Mouse (Mus musculus) stomach, embryonic 14.5 days (tissue): ENCODE measurements around the gene Atxn1. TPM values are rescaled to one million over a fixed set of nuclear protein-coding genes. Genes with fewer than 3 reads are reported as not detected.

Experiments
- ATAC-seq: fragments of 200-750 bp; cut with Nextera tagmentation; 2 replicates; pipeline ENCODE4 v1.8.0; 2017; ENCODE audit warnings: low read depth, moderate TSS enrichment; ENCODE audit not compliant: insufficient number of reproducible peaks, insufficient read depth, low FRiP score
- H3K27ac ChIP-seq: fragments of 300-500 bp; sonication (generic); 2 replicates; pipeline ENCODE4 v1.5.1; 2014; ENCODE audit warnings: mild to moderate bottlenecking, low read length, moderate library complexity, mixed read lengths
- H3K27me3 ChIP-seq: fragments of 300-500 bp; sonication (generic); 2 replicates; pipeline ENCODE4 v1.6.1; 2014; ENCODE audit warnings: low read length, control low read depth, mixed read lengths; ENCODE audit not compliant: control insufficient read depth, insufficient read depth
- H3K36me3 ChIP-seq: fragments of 300-500 bp; sonication (generic); 2 replicates; pipeline ENCODE4 v1.6.1; 2014; ENCODE audit warnings: mild to moderate bottlenecking, control low read depth, low read length, moderate library complexity, mixed read lengths; ENCODE audit not compliant: control insufficient read depth, insufficient read depth
- H3K4me1 ChIP-seq: fragments of 300-500 bp; sonication (generic); 2 replicates; pipeline ENCODE4 v1.6.1; 2014; ENCODE audit warnings: low read length, control low read depth, mixed read lengths; ENCODE audit not compliant: control insufficient read depth, insufficient read depth
- H3K4me2 ChIP-seq: fragments of 300-500 bp; sonication (generic); replicated peaks from 2 replicates; pipeline ENCODE4 v1.6.1; 2014; ENCODE audit warnings: low read depth, low read length, control low read depth
- H3K4me3 ChIP-seq: fragments of 300-500 bp; sonication (generic); 2 replicates; pipeline ENCODE4 v1.5.1; 2014; ENCODE audit warnings: low read depth, low read length, control low read depth
- H3K9ac ChIP-seq: fragments of 300-500 bp; sonication (generic); replicated peaks from 2 replicates; pipeline ENCODE4 v1.6.1; 2014; ENCODE audit warnings: low read depth, mild to moderate bottlenecking, control low read depth, low read length, moderate library complexity, mixed read lengths
- H3K9me3 ChIP-seq: fragments of 300-500 bp; sonication (generic); 2 replicates; pipeline ENCODE4 v1.6.1; 2016; ENCODE audit warnings: low read depth, low read length, control low read depth; ENCODE audit not compliant: control insufficient read depth
- WGBS: fragments of 180-500 bp; shearing (Covaris S2); extraction: QIAGEN DNeasy Blood & Tissue Kit; methylation state at CpG from one replicate; pipeline ENCODE4 v1.1.7; 2014; 5-methylcytosine and 5-hydroxymethylcytosine counted together
- polyA plus RNA-seq: library from polyadenylated mRNA; unstranded; fragments of >200 nt; fragmentation: Nextera tagmentation; extraction: Ambion mirVana; gene quantifications from 2 replicates; pipeline ENCODE4 v1.2.1, GENCODE M21; 2014

Gene Atxn1
- polyA plus RNA-seq, 1 experiment from 2014 or later: 6.5 TPM

GRCm38 (mm10) chr13:45535731-45536453 lies 428.9 kb downstream of the Atxn1 start:
- no peaks in the 10 kb centered on the region for H3K36me3 ChIP-seq
- H3K4me2 ChIP-seq: no peak overlapping the region
- no peak overlapping the region for H3K27ac ChIP-seq
- no peak overlapping the region for H3K9ac ChIP-seq
- 85% methylated on average over 9 of the region's 9 CpGs for WGBS
- peaks cover 11% of the 10 kb centered on the region for H3K4me1 ChIP-seq
- no peak overlapping the region for H3K4me3 ChIP-seq
- H3K9me3 ChIP-seq: no peaks in the 10 kb centered on the region
- no peaks in the 10 kb centered on the region for H3K27me3 ChIP-seq
- no peak for ATAC-seq

- no peak overlapping the region for H3K4me2 ChIP-seq
- H3K27me3 ChIP-seq: no peaks in the 10 kb centered on the region
- H3K27ac ChIP-seq: peak overlapping the region; percentile 56; the same call in 1 of the 2 replicates
- no peaks in the 10 kb centered on the region for H3K36me3 ChIP-seq
- H3K4me3 ChIP-seq: no peak overlapping the region
- WGBS: 26% methylated on average over 6 of the region's 6 CpGs
- no peak for ATAC-seq
- H3K4me1 ChIP-seq: peaks cover 12% of the 10 kb centered on the region
- H3K9ac ChIP-seq: no peak overlapping the region
- no peaks in the 10 kb centered on the region for H3K9me3 ChIP-seq
Observed at GRCm38 (mm10) chr13:45530754-45531153, 434.1 kb downstream of the Atxn1 start.

DNA sequence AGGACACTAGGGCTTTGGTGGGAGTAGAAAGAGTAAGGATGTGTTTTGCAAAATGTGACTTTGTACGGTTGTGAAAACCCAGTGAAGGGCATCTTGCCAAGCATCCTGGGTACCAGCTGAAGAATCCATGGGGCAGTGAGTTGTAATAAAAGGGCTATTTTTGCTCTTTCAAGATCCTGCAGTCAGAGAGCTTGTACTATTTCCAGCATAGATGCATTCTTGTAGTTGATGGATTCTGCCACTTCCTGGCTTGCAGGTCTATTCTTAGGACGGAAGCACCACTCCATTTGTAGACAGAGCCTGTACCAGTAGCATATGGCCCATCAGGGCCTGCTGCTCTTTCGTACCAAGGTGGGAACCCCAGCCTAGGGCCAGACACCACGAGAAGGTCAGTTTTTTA lies 436.0 kb downstream of the Atxn1 start:
- no peaks in the 10 kb centered on the region; the same call in 1 of the 2 replicates for H3K9me3 ChIP-seq
- H3K4me1 ChIP-seq: peaks cover 12% of the 10 kb centered on the region
- H3K4me3 ChIP-seq: no peak overlapping the region
- no peak overlapping the region for H3K9ac ChIP-seq
- ATAC-seq: no peak
- 77% methylated on average over 4 of the region's 4 CpGs for WGBS
- no peak overlapping the region for H3K4me2 ChIP-seq
- no peaks in the 10 kb centered on the region for H3K27me3 ChIP-seq
- H3K36me3 ChIP-seq: no peaks in the 10 kb centered on the region
- no peak overlapping the region for H3K27ac ChIP-seq

GRCm38 (mm10) chr13:45527232-45527964 lies 437.4 kb downstream of the Atxn1 start:
- H3K36me3 ChIP-seq: no peaks in the 10 kb centered on the region
- 69% methylated on average over 11 of the region's 11 CpGs for WGBS
- no peak overlapping the region for H3K4me2 ChIP-seq
- H3K9ac ChIP-seq: no peak overlapping the region
- peak; percentile 75; the same call in 1 of the 2 replicates for ATAC-seq
- H3K4me1 ChIP-seq: peaks cover 12% of the 10 kb centered on the region
- no peak overlapping the region for H3K27ac ChIP-seq
- no peaks in the 10 kb centered on the region for H3K27me3 ChIP-seq
- H3K4me3 ChIP-seq: no peak overlapping the region
- H3K9me3 ChIP-seq: no peaks in the 10 kb centered on the region; the same call in 1 of the 2 replicates

DNA sequence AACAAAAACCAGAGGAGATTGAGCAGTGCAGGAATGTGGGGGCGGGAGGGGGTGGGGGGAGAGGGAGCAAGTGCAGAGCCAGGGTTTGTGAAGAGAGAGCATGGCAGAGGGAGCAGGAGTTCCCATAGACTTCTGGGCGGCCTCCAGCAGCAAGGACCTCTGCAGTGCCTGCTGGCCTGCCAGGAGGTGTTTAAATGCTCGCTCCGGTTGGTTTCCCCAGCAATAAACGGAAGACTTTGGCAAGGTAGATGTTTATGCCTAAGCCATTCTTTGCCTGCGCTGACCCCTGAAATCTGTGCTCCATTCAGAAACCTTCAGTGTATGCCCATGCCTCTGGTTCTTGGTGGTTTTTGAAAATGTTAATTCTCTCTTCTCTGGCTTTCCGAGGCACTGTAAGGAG lies 438.6 kb downstream of the Atxn1 start:
- Histone ChIP-seq H3K4me1 (peaks cover 9% of the 10 kb centered on the region), H3K36me3 (no peaks in the 10 kb centered on the region), H3K4me2 (no peak overlapping the region), H3K9ac (no peak overlapping the region), H3K4me3 (no peak overlapping the region), H3K27ac (no peak overlapping the region), H3K9me3 (no peaks in the 10 kb centered on the region; the same call in 1 of the 2 replicates), H3K27me3 (no peaks in the 10 kb centered on the region)
- WGBS: 65% methylated on average over 7 of the region's 7 CpGs
- ATAC-seq: no peak

GRCm38 (mm10) chr13:45524791-45525435 lies 439.9 kb downstream of the Atxn1 start:
- H3K27ac ChIP-seq: no peak overlapping the region
- ATAC-seq: no peak

DNA sequence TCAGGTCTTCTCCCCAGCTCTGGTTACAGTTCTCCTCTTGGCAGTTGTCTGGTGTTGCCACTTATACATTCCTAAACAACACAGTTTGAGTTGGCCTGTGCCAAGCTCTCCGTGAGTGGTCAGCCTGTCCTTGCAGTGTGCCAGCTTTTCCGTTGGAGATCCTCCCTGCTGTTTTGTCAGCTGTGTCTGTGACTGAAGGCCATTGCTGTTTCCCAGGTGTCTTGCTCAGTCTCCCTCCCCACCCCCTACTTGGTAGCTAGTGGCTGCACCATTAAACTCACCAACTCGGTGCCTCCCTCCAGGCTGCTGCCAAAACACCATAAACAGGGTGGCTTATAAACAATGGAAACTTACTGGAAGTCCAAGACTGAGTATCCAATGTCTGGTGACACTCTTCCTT lies 440.5 kb downstream of the Atxn1 start:
- no peaks in the 10 kb centered on the region; the same call in 1 of the 2 replicates for H3K4me1 ChIP-seq
- WGBS: 63% methylated on average over 3 of the region's 3 CpGs
- no peaks in the 10 kb centered on the region for H3K27me3 ChIP-seq
- H3K27ac ChIP-seq: no peak overlapping the region
- no peak overlapping the region for H3K9ac ChIP-seq
- no peaks in the 10 kb centered on the region; the same call in 1 of the 2 replicates for H3K9me3 ChIP-seq
- H3K36me3 ChIP-seq: no peaks in the 10 kb centered on the region
- no peak overlapping the region for H3K4me2 ChIP-seq
- no peak overlapping the region for H3K4me3 ChIP-seq
- ATAC-seq: no peak

More at GRCm38 (mm10) chr13:45524791-45525435, 439.9 kb downstream of the Atxn1 start:
- H3K36me3 ChIP-seq: no peaks in the 10 kb centered on the region
- WGBS: 89% methylated on average over 6 of the region's 6 CpGs
- H3K4me2 ChIP-seq: no peak overlapping the region
- no peak overlapping the region for H3K9ac ChIP-seq
- no peaks in the 10 kb centered on the region; the same call in 1 of the 2 replicates for H3K4me1 ChIP-seq
- no peaks in the 10 kb centered on the region; the same call in 1 of the 2 replicates for H3K9me3 ChIP-seq
- H3K27me3 ChIP-seq: no peaks in the 10 kb centered on the region
- no peak overlapping the region for H3K4me3 ChIP-seq
